Mouse (Mus musculus): ENCODE measurements around the gene Ift81. TPM values are rescaled to one million over a fixed set of nuclear protein-coding genes. Genes with fewer than 3 reads are reported as not detected.

Gene Ift81
- polyA plus RNA-seq, 2 experiments: 0.93 to 2.2 TPM

GRCm38 (mm10) chr5:122622526-122622925, 8.2 kb upstream of the Ift81 start:
- no peak overlapping the region for H3K27ac ChIP-seq
- TF ChIP-seq CTCF (IDR thresholded peaks at IDR 0.05; ENCODE audit: low read depth): no peak
- no peak for TF ChIP-seq EP300 (IDR thresholded peaks at IDR 0.05; ENCODE audit: low read depth)
- no peak overlapping the region for H3K4me3 ChIP-seq (ENCODE audit: insufficient read depth in 1 of 2, low read depth in 2 of 2, low read length in 2 of 2)
- DNase-seq (ENCODE audit: low read depth in 3 of 3, low spot score in 3 of 3): no peak
- H3K27me3 ChIP-seq (ENCODE audit: control insufficient read depth, insufficient read depth, low read length): no peaks in the 10 kb centered on the region
- no peak overlapping the region for H3K4me2 ChIP-seq (ENCODE audit: low read depth)
- peaks cover 0 to 9% of the 10 kb centered on the region in 2 experiments; a peak in 3 of 4 replicates for H3K4me1 ChIP-seq (replicated peaks; ENCODE audit: control insufficient read depth in 2 of 2, insufficient read depth in 2 of 2, low read length in 1 of 2)
- no peaks in the 10 kb centered on the region for H3K36me3 ChIP-seq (replicated peaks; ENCODE audit: control insufficient read depth, insufficient read depth, low read depth)
- ATAC-seq (ENCODE audit: insufficient read depth): no peak
- H3K9ac ChIP-seq (replicated peaks): no peak overlapping the region
- H3K9me3 ChIP-seq (ENCODE audit: control insufficient read depth, low read length): no peaks in the 10 kb centered on the region
- 49% methylated on average over 5 of the region's 5 CpGs for WGBS (ENCODE audit: insufficient replicate concordance)

GRCm38 (mm10) chr5:122621376-122621886, 7.1 kb upstream of the Ift81 start:
- DNase-seq (ENCODE audit: low read depth in 3 of 3, low spot score in 3 of 3) (no peak), ATAC-seq (ENCODE audit: insufficient read depth) (no peak)
- no peaks in the 10 kb centered on the region for H3K27me3 ChIP-seq (ENCODE audit: control insufficient read depth, insufficient read depth, low read length)
- no peak overlapping the region for H3K9ac ChIP-seq (replicated peaks)
- no peaks in the 10 kb centered on the region for H3K9me3 ChIP-seq (ENCODE audit: control insufficient read depth, low read length)
- H3K4me1 ChIP-seq (replicated peaks; ENCODE audit: control insufficient read depth in 2 of 2, insufficient read depth in 2 of 2, low read length in 1 of 2): peaks cover 0 to 9% of the 10 kb centered on the region in 2 experiments; a peak in 3 of 4 replicates
- no peak overlapping the region for H3K4me2 ChIP-seq (ENCODE audit: low read depth)
- TF ChIP-seq CTCF (IDR thresholded peaks at IDR 0.05; ENCODE audit: low read depth) (no peak), EP300 (IDR thresholded peaks at IDR 0.05; ENCODE audit: low read depth) (no peak)
- no peak overlapping the region for H3K27ac ChIP-seq
- 39% methylated on average over 7 of the region's 7 CpGs for WGBS (ENCODE audit: insufficient replicate concordance)
- no peaks in the 10 kb centered on the region for H3K36me3 ChIP-seq (replicated peaks; ENCODE audit: control insufficient read depth, insufficient read depth, low read depth)
- no peak overlapping the region for H3K4me3 ChIP-seq (ENCODE audit: insufficient read depth in 1 of 2, low read depth in 2 of 2, low read length in 2 of 2)

GRCm38 (mm10) chr5:122619686-122620296, 5.5 kb upstream of the Ift81 start:
- no peak overlapping the region for H3K9ac ChIP-seq (replicated peaks)
- no peak for ATAC-seq (ENCODE audit: insufficient read depth)

GRCm38 (mm10) chr5:122617718-122618117, 3.4 kb upstream of the Ift81 start:
- Histone ChIP-seq H3K27ac (no peak overlapping the region), H3K27me3 (ENCODE audit: control insufficient read depth, insufficient read depth, low read length) (no peaks in the 10 kb centered on the region; the same call in 1 of the 2 replicates), H3K36me3 (replicated peaks; ENCODE audit: control insufficient read depth, insufficient read depth, low read depth) (no peaks in the 10 kb centered on the region), H3K4me1 (replicated peaks; ENCODE audit: control insufficient read depth in 2 of 2, insufficient read depth in 2 of 2, low read length in 1 of 2) (peaks cover 0 to 7% of the 10 kb centered on the region in 2 experiments; a peak in 2 of 4 replicates), H3K4me2 (ENCODE audit: low read depth) (no peak overlapping the region), H3K9me3 (ENCODE audit: control insufficient read depth, low read length) (no peaks in the 10 kb centered on the region), H3K4me3 (ENCODE audit: insufficient read depth in 1 of 2, low read depth in 2 of 2, low read length in 2 of 2) (no peak overlapping the region), H3K9ac (replicated peaks) (no peak overlapping the region)
- TF ChIP-seq EP300 (IDR thresholded peaks at IDR 0.05; ENCODE audit: low read depth): no peak
- TF ChIP-seq CTCF (IDR thresholded peaks at IDR 0.05; ENCODE audit: low read depth): no peak
- no peak for ATAC-seq (ENCODE audit: insufficient read depth)
- no peak for DNase-seq (ENCODE audit: low read depth in 3 of 3, low spot score in 3 of 3)
- 52% methylated on average over 5 of the region's 5 CpGs for WGBS (ENCODE audit: insufficient replicate concordance)

More at GRCm38 (mm10) chr5:122619686-122620296, 5.5 kb upstream of the Ift81 start:
- no peak overlapping the region for H3K4me2 ChIP-seq (ENCODE audit: low read depth)
- no peak for TF ChIP-seq EP300 (IDR thresholded peaks at IDR 0.05; ENCODE audit: low read depth)
- no peak for TF ChIP-seq CTCF (IDR thresholded peaks at IDR 0.05; ENCODE audit: low read depth)
- 62% methylated on average over 9 of the region's 9 CpGs for WGBS (ENCODE audit: insufficient replicate concordance)
- no peak for DNase-seq (ENCODE audit: low read depth in 3 of 3, low spot score in 3 of 3)
- no peak overlapping the region for H3K27ac ChIP-seq
- no peaks in the 10 kb centered on the region for H3K27me3 ChIP-seq (ENCODE audit: control insufficient read depth, insufficient read depth, low read length)
- no peaks in the 10 kb centered on the region for H3K36me3 ChIP-seq (replicated peaks; ENCODE audit: control insufficient read depth, insufficient read depth, low read depth)
- no peaks in the 10 kb centered on the region for H3K9me3 ChIP-seq (ENCODE audit: control insufficient read depth, low read length)
- H3K4me3 ChIP-seq (ENCODE audit: insufficient read depth in 1 of 2, low read depth in 2 of 2, low read length in 2 of 2): no peak overlapping the region
- H3K4me1 ChIP-seq (replicated peaks; ENCODE audit: control insufficient read depth in 2 of 2, insufficient read depth in 2 of 2, low read length in 1 of 2): peaks cover 0 to 6% of the 10 kb centered on the region in 2 experiments; a peak in 2 of 4 replicates

- H3K27ac ChIP-seq: no peak overlapping the region
- WGBS (ENCODE audit: insufficient replicate concordance): 53% methylated on average over 5 of the region's 5 CpGs
These were observed 2.7 kb downstream of the Ift81 start for GRCm38 (mm10) chr5:122611651-122612050.

More at GRCm38 (mm10) chr5:122611651-122612050, 2.7 kb downstream of the Ift81 start:
- TF ChIP-seq CTCF (IDR thresholded peaks at IDR 0.05; ENCODE audit: low read depth) (no peak), EP300 (IDR thresholded peaks at IDR 0.05; ENCODE audit: low read depth) (no peak)
- DNase-seq (ENCODE audit: low read depth in 3 of 3, low spot score in 3 of 3): no peak
- ATAC-seq (ENCODE audit: insufficient read depth): no peak
- Histone ChIP-seq H3K9me3 (ENCODE audit: control insufficient read depth, low read length) (no peaks in the 10 kb centered on the region), H3K4me2 (ENCODE audit: low read depth) (no peak overlapping the region), H3K4me3 (ENCODE audit: insufficient read depth in 1 of 2, low read depth in 2 of 2, low read length in 2 of 2) (no peak overlapping the region), H3K4me1 (replicated peaks; ENCODE audit: control insufficient read depth in 2 of 2, insufficient read depth in 2 of 2, low read length in 1 of 2) (peaks cover 0 to 7% of the 10 kb centered on the region in 2 experiments; a peak in 2 of 4 replicates), H3K27me3 (ENCODE audit: control insufficient read depth, insufficient read depth, low read length) (no peaks in the 10 kb centered on the region; the same call in 1 of the 2 replicates), H3K36me3 (replicated peaks; ENCODE audit: control insufficient read depth, insufficient read depth, low read depth) (no peaks in the 10 kb centered on the region), H3K9ac (replicated peaks) (no peak overlapping the region)
